Mouse (Mus musculus) retina, embryonic 14.5 days (tissue): ENCODE measurements around the gene Lkaaear1.

ENCODE experiments used
- DNase-seq: peaks from one replicate; pipeline ENCODE4 v3.0.0-alpha.2; 2015; ENCODE audit warnings: low spot score

The Lkaaear1 gene

DNA sequence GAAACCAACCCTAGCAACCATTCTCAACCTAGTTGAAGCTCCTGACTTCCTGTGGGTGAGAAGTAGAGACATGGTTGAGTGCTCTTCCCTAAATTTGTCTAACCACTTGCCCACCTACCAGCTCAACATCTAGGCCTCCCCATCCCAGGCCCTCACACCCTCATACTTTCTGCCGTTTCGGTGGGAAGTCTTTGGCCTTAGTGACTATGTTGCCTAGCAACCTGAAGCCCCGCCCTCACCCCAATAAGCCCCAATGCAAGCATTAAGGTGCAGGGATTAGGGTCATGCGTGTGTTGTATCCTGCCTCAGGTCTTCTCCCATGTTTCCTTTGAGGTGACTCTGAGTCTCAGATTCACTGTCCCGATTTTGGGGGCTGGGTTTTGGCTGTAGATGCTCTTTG, at the start of gene Lkaaear1:
Gene Lkaaear1 (minus strand): TSS at position 202 of the 400 bp plus-strand sequence.
- DNase-seq = no peak

GRCm38 (mm10) chr2:181730051-181730450, 31.8 kb upstream of the Lkaaear1 start:
- DNase-seq = no peak

- DNase-seq = no peak
Observed at GRCm38 (mm10) chr2:181727659-181728262, 29.5 kb upstream of the Lkaaear1 start.

GRCm38 (mm10) chr2:181722213-181722612, 24.0 kb upstream of the Lkaaear1 start:
- DNase-seq = peak; percentile 79

DNA sequence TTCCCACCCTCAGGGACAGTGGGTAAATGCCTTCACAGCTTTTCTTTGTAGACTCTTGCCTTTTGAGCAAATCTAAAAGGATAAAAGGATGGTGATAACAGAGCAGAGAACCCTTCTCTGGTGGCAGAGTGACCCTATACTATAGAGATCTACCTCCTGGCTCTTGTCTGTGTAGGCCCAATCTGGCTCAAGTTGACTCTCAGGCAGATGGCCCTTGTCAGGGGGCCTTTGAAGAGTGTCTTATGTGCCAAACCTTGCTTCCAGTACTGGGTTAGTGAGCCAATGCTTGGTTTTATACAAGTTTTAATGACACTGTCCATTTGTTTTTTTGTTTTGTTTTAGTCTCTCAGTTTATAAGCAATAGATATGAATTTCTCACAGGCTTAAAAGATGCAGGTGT, 23.0 kb upstream of the Lkaaear1 start:
- DNase-seq = no peak

GRCm38 (mm10) chr2:181720061-181720460, 21.8 kb upstream of the Lkaaear1 start:
- no peak for DNase-seq

- no peak for DNase-seq
Observed at GRCm38 (mm10) chr2:181716991-181717390, 18.7 kb upstream of the Lkaaear1 start.

DNA sequence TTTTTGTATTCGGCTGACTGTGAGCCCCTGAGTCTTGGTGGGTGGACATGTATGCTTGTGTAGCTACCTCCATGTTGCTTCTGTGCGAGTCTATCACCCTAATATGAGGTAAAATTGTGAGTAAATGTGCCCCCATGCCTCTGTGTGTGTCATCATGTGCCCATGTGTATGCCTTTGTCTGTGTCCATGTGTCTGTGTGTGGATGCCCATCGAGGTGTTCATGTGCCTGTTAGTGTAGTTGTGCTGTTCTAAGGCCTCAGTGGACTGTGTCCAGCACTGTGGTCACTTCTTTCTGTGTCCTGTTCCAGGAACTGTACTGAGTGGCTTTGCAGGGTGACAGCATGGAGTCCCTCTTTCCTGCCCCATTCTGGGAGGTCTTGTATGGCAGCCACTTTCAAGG, 17.1 kb upstream of the Lkaaear1 start:
- DNase-seq = no peak

GRCm38 (mm10) chr2:181714903-181715326, 16.7 kb upstream of the Lkaaear1 start, which contains the start of gene Oprl1:
TSS of gene Oprl1 (plus strand) at chr2:181715016.
- peak; percentile 61 for DNase-seq

DNA sequence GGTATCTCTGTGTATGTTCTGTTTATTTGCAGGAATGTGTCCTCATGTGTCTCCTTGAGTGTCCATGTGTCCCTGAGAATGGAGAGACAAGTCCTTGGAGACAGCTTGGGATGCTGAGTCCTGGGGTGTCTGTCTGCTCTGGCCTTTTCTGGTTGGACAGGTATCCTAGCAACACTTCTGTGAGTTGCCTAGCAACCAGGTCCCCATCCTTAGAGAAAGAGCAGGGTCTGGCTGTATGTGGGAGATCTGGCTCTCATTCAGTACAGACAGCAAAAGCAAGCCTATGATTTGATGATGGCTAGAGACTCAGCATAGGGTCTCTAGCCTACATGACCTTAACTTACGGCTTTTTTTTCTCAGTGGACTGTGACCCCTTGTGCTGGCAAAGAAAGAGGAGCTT, 15.5 kb upstream of the Lkaaear1 start:
- DNase-seq = peak; percentile 24

DNA sequence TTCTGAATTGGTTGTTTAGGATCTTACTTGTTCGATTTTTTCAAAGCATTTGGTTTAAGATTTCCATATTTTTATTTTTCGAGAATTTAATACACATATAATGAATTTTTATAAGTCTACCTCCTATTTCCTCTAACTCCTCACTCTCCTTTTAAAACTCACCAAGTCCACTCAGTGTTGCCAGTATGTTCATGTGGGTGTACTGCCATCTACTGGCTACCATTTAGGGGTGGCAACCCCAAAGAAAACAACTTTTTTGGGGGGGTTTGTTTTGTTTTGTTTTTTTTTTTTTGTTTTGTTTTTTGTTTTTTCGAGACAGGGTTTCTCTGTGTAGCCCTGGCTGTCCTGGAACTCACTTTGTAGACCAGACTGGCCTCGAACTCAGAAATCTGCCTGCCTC, 8.4 kb upstream of the Lkaaear1 start:
- DNase-seq = peak; percentile 46

- DNase-seq = no peak
Observed at GRCm38 (mm10) chr2:181696801-181697420, 1.3 kb downstream of the Lkaaear1 start.

- DNase-seq = no peak
Observed at GRCm38 (mm10) chr2:181695776-181696175, 2.5 kb downstream of the Lkaaear1 start.

DNA sequence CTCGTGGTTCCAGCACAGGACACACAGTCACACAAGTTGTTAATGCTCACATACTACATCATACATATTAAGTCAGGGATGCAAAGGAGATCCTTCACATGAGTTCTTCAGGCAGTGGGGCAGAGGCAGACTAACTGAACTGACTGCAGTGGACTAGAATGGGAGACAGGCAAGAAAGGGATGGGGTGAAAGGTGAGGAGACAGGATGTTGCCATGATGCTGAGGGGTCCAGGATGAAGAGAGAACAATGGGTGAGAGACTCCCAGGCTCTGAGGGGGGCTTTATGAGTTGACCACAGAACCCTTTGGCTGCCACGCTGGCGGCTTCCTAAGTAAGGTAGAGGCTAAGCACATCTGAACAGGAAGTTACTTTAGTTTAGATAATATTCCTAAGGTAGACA, 3.7 kb downstream of the Lkaaear1 start:
- no peak for DNase-seq

DNA sequence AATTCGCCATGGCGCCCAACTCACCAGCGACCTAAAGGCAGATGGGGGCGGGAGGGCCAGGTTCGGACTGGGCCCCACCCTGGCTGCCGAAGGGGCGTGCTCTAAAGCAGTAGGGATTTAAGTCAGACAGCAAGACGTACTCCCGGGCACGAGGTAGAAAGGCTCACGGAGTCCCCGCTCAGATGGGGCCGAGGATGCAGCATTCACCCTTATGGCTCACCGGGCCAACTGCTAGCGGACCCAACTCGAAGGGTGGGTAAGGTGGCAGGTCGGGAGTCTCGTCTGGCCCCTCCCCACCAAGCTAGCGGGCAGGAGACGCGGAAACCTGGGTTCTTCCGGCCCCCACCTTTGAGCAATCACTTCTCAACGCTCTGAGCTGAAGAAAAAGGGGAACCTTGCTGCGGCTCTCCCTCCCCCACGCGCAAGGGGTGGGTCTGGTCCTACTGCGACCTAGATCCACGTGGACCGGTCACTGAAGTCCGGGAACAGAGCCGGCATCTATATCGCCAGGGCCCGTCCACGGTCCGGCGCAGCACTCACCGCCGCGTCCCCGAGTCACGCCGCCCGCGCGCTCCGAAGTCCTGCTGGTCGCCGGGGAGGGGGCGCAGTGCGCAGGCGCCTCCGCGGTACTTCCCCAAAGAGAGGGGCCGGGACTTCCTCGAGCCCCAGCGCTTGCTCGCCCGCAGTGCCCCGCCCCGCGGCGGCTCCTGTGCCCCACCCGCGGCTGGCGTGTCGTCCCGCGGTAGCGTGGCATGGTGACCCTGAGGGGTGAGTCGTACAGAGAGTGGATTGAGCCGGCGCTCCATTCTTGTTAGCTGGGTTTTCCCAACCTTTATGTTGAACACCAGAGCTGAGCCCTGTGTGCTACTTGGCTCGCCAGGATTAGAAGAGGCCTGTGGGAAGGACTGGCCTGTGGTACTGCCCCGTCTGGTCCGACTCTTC, 4.6 kb downstream of the Lkaaear1 start, which contains the start of gene Rgs19:
Gene Rgs19 (minus strand): TSS at position 639 of the 942 bp plus-strand sequence.
- peak; percentile 77 for DNase-seq

GRCm38 (mm10) chr2:181692304-181692703, 5.9 kb downstream of the Lkaaear1 start:
- no peak for DNase-seq

DNA sequence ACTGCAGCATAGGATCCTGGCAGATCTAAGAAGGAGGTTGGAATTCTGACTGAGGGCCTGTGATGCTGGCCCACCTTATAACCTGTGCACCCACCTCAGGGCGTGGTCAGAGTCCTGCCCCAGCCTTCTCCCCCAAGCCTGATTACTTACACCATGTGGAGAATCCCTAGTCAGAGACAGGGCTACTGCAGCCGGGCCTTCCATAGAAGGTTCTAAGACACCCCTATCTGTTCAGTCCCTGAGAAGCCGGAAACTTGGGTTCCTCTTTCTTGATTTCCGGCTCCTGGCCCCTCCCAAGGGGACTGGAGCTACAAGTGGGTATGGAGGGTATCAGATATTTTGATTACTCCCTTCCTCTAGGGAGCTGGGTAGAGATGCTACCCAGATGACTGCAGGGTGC, 6.7 kb downstream of the Lkaaear1 start:
- no peak for DNase-seq

GRCm38 (mm10) chr2:181691083-181691482, 7.2 kb downstream of the Lkaaear1 start:
- DNase-seq = no peak

- DNase-seq = no peak
Observed at GRCm38 (mm10) chr2:181689466-181690160, 8.6 kb downstream of the Lkaaear1 start.

DNA sequence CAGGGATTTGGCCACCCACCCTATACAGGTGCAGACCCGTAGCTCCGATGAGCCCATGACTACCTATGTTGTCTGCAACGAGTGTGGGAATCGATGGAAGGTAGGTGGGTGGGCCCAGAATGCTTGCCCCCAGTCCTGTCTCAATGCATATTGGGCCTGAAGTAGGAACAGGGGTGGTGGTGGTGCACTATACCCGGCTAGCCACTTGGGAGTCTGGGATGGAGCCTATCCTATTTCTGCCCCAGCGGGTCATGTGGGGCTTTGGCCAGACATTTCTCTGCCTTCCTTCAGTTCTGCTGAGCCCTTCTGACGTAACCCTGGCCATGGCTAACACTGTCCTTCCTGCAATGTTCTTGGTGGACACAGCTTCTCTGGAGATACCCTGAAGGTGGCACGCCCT, 10.7 kb downstream of the Lkaaear1 start:
- no peak for DNase-seq

DNA sequence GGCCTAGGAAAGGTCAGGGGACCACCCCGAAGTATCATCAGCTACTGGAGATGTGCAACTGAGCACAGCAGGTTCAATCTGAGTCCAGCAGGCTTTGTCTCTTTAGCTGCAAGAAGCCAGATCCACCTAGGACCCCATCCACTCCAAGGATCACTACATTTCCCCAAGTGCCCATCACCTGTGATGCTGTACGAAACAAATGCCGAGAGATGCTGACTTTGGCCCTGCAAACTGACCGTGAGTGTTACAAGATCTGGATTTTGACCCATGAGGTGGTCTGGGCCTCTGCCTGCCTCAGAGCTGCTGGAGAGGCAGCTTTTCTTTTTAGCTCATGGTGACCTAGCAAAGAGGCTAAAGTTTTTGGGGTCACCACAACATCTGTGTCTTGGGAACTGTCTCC, 12.6 kb downstream of the Lkaaear1 start:
- DNase-seq = no peak

- DNase-seq = no peak
Observed at GRCm38 (mm10) chr2:181684713-181685112, 13.5 kb downstream of the Lkaaear1 start.
